Mouse (Mus musculus): ENCODE results near the gene Rnf180.

Rnf180 gene

GRCm38 (mm10) chr13:105250264-105250663 is 44.4 kb downstream of the Rnf180 start:
- no peak for DNase-seq

GRCm38 (mm10) chr13:105249599-105249998 is 45.0 kb downstream of the Rnf180 start:
- DNase-seq, result no peak

DNA sequence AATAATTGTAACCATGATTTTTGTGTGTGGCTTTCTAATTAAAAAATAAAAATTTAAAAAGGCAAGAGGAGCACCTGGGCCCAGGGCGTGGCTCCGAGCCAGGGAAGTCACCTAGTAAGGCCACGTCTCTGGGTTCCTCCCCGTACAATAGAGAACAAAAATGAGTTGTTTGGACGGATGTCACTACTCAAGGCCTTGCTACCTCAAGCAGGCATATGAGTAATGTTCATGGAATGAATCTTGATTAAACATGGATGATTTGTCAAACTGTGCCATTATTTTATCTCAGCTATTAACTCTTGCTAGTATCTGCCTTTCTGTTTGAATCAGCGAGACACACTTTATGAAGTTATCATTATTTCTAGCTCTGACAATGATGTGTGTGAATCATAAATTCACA is 46.9 kb downstream of the Rnf180 start:
- no peak for DNase-seq

DNA sequence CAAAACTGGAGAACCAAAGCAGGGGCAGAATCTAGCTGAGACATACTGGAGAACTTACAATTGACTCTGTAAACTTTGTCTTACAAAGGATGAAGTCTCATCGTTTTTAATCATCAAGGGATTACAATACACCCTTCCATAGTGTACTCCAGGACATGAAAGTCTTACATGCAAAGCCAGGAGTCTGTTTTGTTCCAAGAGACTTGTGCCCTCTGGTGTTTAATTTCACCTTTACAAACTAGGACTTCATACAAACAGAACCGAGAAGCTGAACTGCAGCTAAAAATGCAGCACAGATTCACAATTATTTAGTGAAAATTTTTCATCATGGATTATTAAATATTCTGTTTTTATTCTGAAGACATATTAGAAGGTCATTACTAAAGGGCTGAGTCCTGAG is 53.8 kb downstream of the Rnf180 start:
- DNase-seq, result no peak

DNA sequence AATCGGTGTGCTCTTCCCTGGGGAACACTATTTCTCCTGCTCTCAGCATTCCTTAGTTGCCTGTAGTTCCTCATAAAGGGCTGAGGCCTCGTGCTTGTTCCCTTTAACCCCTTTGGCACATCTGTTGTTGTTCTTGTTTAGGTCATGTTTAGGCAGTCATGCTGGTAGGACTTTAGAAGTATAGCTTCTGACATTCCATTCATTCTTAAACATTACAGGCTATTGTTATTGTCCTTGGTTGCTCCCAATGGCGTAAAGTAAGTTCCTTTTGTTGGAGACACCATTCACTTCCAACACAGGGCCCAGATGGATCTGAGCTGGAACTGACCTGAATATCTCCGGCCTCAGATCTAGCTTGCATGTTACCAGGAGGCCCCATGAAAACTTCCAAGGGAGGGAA is 67.5 kb downstream of the Rnf180 start:
- DNase-seq, result no peak

DNA sequence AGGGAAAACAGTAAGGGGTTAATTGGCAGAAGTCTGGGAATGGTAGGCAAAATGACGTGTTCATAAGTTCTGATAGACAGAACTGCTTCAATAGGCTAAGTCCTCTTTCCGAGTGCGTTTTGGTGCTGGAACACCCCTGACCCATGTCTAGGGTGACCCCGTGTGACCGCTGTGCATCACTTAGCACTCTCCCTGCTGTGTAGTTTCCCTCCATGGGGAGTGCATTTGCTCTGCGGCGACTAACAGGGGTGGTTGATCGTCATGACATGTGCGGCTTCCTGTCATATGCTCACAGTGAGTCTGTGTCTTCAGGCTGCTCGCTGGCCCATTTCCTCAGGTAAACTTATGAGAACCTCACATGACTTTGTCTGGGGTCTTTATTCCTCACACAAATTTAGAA is 70.6 kb downstream of the Rnf180 start:
- DNase-seq, result no peak

DNA sequence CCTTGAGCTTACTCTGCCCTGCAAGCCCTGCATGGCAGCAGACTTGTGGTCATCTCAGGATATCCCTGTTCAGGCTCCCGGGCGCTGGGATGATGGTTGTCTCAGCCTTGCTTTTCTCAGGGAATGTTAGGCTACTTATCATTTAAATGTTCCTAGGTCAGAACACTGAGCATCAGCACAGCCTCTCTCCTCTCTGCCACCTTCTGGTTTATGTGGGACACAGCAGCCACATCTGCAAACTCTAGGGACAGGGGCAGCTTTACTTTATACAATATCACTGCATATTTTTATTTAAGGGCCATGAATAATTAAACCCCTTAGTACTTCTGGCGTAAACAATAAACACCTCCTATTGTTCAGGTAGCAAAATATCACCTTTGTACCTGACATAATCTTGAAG is 71.5 kb downstream of the Rnf180 start:
- DNase-seq, result no peak

DNA sequence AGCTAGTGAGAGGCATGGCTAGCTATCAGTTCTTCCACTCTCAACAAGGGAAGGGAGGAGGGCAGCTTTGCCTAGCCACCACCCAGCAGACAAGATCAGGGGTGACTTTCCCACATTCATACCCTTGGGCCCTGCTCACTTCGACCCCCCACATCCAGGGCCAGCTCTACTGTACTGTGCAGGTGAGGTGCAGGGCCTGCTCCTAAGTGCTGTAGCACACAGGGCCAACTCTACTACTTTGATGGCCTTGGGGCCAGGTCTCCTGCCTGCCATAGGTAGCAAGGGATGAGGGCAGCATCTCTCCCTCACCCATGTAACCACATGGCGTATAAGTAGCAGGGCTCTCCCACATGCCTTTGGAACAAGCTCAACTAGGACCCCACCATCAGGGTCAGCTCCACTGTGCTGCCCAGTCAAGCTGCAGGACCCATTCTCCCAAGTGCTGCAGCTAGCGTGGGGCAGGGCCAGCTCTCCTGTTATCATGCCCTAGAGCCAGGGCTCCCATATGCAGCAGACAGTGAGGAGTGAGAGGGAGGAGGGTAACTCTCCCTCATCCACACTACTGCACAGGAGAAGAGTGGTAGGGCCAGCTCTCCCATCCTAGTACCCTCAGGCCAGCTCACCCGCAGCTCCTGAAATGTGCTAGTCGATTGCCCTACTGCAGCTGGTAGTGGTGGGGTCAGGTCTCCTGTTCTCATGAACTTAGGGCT is 72.4 kb downstream of the Rnf180 start:
- no peak for DNase-seq

DNA sequence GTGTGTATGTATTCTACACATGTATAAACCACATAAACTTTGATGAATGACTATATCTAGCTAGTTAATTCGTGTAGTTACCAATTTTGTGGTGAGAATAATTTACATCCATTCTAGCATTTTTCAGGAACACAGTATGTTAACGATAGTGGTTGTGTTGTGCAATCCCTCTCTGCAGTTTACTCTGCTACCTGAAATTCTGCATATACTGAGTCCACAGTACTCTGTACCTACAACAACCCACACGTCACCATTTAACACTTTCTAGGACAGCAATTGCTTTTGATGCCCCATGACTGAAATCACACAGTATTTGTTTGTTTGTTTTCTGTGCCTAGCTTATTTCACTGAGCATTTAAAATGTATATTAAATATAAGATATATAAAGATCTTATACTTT is 83.9 kb downstream of the Rnf180 start:
- no peak for DNase-seq

DNA sequence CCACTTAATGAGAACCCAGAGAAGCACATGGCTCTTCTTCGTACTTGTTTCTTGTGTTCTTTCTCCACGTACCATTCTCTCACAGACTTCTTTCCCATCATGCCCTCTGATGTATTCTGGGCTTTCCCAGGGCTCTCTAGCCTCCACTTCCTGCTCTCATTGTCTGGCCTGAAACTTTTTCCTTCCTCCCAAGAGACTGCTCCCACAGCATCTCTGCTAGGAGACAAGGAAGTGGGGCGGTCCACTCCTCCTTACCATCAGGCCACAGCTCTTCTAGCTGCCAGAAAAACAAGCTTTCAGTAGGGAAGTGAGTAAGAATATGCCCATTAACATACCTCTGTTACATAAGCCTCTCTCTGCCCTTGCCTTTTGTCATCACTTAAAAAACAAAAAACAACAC is 90.8 kb downstream of the Rnf180 start:
- no peak for DNase-seq

- DNase-seq, result no peak
Measured at GRCm38 (mm10) chr13:105198658-105199057, 96.0 kb downstream of the Rnf180 start.

- no peak for DNase-seq
Measured at GRCm38 (mm10) chr13:105198028-105198427, 96.6 kb downstream of the Rnf180 start.

GRCm38 (mm10) chr13:105193583-105193982 is 101.0 kb downstream of the Rnf180 start:
- no peak for DNase-seq

DNA sequence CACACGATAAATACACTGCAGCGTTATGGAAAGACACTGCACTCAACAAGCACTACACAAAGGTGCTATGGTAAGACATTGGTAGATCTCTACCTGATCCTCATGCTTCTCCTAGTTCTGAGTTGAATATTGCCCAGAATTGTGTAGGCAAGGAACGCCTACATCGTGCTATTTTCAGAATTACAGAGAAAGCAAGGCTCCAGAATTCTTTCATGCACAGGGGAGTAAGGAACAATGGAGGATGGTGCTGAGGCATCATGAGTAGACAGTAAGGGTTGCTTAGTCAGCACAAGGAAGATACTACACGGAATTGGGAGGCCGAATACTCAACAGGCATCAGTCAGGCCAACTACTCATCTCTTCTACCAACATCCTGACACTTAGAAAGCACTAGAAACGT is 105.9 kb downstream of the Rnf180 start:
- DNase-seq, result no peak

- no peak for DNase-seq
Measured at GRCm38 (mm10) chr13:105180781-105181180, 113.8 kb downstream of the Rnf180 start.

GRCm38 (mm10) chr13:105165441-105165840 is 129.2 kb downstream of the Rnf180 start:
- no peak for DNase-seq

GRCm38 (mm10) chr13:105153955-105154354 is 140.7 kb downstream of the Rnf180 start:
- DNase-seq, result peak; percentile 29 to 35

DNA sequence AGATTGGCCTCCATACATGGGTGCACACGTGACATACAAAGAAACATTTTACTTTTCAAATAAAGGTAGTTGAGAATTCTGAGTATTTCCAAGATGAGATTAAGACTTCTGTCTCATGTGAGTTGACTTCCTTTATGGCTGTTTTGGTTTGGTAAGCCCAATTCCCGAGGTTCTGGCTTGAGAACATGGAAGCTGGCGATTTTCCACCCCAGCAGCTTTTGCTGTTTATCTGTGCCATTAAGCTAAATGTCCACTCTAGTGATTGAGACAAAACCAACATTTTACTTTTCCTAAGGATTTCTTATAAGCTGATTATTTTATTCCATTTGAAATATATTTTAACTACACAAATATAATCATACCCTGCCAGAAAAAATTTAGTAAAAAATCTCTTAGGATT is 144.6 kb downstream of the Rnf180 start:
- no peak for DNase-seq

- no peak for DNase-seq
Measured at GRCm38 (mm10) chr13:105147795-105148418, 146.7 kb downstream of the Rnf180 start.

DNA sequence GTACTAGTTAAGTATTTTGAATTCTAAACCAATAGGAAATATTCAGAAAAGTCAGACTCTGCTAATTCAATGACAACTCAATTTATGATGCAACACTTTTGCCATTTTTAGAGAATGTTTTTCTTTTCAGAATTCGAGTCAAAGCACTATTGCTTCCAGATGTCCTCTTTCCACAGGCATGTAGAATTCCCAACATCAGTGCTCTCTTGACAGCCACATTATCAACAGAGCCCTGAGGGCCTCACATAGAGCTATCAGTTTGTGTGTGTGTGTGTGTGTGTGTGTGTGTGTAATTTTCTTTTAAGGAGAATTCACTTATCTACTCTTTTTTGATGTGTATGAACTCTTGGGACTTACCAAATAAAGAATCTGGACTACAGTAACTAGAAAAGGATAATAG is 147.8 kb downstream of the Rnf180 start:
- DNase-seq, result no peak

GRCm38 (mm10) chr13:105139881-105140280 is 154.7 kb downstream of the Rnf180 start:
- no peak for DNase-seq

DNA sequence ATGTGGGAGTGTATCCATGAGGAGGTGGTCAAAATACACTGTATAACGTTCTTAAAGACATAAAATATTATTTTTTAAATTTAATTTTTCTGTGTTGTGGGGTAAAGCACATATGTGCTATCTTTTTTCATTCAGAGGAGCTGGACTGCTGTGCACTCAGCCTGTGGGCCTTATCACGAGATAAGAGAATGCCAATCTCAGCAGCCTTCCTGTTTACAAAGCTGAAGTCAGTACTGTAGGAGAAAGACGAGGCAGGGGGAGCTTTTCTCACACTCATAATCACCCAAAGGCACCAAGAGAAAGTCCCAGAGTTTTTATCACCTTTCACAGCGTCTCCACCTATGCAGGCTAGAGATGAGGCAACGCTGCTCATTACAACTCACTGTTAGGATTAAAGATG is 160.2 kb downstream of the Rnf180 start:
- no peak for DNase-seq

DNA sequence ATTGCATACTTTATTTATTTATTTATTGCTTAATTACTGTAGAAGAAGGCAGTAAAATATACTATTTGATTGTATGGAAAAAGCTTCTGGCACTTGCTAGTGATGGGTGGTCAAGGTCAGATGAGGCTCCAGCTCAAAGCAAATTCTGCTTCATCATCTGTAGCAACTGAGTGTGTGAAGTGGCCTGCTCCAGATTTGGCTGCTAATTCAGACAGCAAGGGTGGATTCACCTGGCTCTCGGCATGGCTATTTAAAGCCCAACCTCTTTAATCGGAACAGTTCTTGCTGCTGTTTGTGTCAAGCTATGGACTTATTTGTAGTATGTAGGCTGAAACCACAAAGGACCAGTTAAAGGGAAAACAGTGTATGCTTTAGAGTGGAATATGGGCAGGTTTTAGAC is 161.8 kb downstream of the Rnf180 start:
- DNase-seq, result no peak

DNA sequence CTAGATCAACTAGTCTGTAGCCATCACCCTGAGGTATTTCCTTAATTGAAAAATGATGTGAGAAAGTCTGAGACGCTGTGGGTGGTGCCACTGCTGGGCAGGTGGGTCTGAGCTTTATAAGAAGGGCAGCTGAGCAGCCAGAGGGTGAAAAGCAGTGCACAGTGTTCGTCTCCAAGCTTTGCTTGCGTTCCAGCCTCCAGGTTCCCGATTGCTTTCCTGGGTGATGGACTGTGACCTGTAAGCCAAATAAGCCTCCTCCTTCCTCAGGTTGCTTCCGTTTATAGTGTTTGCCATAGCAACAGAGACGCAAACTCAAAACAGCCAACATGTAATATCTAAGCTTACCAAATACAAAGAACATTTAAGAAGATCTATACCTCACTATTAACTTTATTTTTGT is 162.2 kb downstream of the Rnf180 start:
- no peak for DNase-seq

GRCm38 (mm10) chr13:105130080-105130479 is 164.5 kb downstream of the Rnf180 start:
- DNase-seq, result no peak
